Mouse (Mus musculus) limb, embryonic 11.5 days (tissue): ENCODE data around the gene Tirap. TPM values are rescaled to one million over a fixed set of nuclear protein-coding genes. Genes with fewer than 3 reads are reported as not detected.

ENCODE experiments used
- ATAC-seq: fragments of 200-750 bp; cut with Nextera tagmentation; 2 replicates; pipeline ENCODE4 v1.8.0; 2017; ENCODE audit warnings: low read depth; ENCODE audit not compliant: insufficient number of reproducible peaks, low FRiP score, low TSS enrichment
- DNase-seq: peaks from one replicate; pipeline ENCODE4 v3.0.0-alpha.2; 2015; ENCODE audit warnings: low spot score
- H3K27ac ChIP-seq: fragments of 300-500 bp; sonication (generic); replicated peaks from 2 replicates; pipeline ENCODE4 v1.5.1; 2014; ENCODE audit warnings: low read depth, mild to moderate bottlenecking, low read length
- H3K27me3 ChIP-seq: fragments of 300-500 bp; sonication (generic); 2 replicates; pipeline ENCODE4 v1.6.1; 2014; ENCODE audit warnings: mild to moderate bottlenecking, low read length, mixed read lengths; ENCODE audit not compliant: control insufficient read depth, insufficient read depth
- H3K36me3 ChIP-seq: fragments of 300-500 bp; sonication (generic); 2 replicates; pipeline ENCODE4 v1.6.1; 2014; ENCODE audit warnings: mild to moderate bottlenecking, low read length, moderate library complexity, mixed read lengths; ENCODE audit not compliant: control insufficient read depth, insufficient read depth
- H3K4me1 ChIP-seq: fragments of 300-500 bp; sonication (generic); 2 replicates; pipeline ENCODE4 v1.6.1; 2014; ENCODE audit warnings: low read length, mixed read lengths; ENCODE audit not compliant: control insufficient read depth, insufficient read depth
- H3K4me2 ChIP-seq: fragments of 300-500 bp; sonication (generic); 2 replicates; pipeline ENCODE4 v1.6.1; 2014; ENCODE audit warnings: low read depth, mild to moderate bottlenecking, moderate library complexity; ENCODE audit not compliant: severe bottlenecking
- H3K4me3 ChIP-seq: fragments of 300-500 bp; sonication (generic); 2 replicates; pipeline ENCODE4 v1.5.1; 2014; ENCODE audit warnings: low read depth, low read length
- H3K9ac ChIP-seq: fragments of 300-500 bp; sonication (generic); 2 replicates; pipeline ENCODE4 v1.6.1; 2014; ENCODE audit warnings: mild to moderate bottlenecking, low read length
- H3K9me3 ChIP-seq: fragments of 300-500 bp; sonication (generic); 2 replicates; pipeline ENCODE4 v1.6.1; 2016; ENCODE audit warnings: low read length; ENCODE audit not compliant: control insufficient read depth
- WGBS: fragments of 180-500 bp; shearing (Covaris S2); extraction: QIAGEN DNeasy Blood & Tissue Kit; methylation state at CpG from one replicate; pipeline ENCODE4 v1.1.7; 2014; 5-methylcytosine and 5-hydroxymethylcytosine counted together
- polyA plus RNA-seq: library from polyadenylated mRNA; unstranded; fragments of >200 nt; fragmentation: Nextera tagmentation; extraction: Ambion mirVana; gene quantifications from 2 replicates; pipeline ENCODE4 v1.2.1, GENCODE M21; 2014

The Tirap gene
- polyA plus RNA-seq, 1 experiment from 2014 or later, result 19.1 TPM

DNA sequence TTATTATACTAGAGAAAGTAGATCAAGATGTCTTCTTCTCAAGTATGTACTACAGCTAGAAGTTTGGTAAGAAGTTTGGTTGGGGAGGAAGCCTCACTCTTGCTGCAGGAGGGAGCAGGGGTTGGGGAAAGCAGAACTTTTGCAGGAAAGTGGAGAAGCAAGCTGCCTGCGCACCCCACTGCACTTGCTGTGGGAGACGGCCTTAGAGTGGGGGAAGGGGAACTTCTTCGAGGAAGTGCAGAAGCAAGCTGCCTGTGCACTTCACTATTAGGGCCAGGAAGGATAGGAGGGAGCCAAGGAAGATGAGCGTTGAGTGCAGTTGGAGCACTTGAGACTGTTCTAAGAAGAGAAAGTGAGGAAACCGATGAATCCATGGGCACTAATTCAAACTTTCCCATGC is 16.7 kb downstream of the Tirap start:
- no peaks in the 10 kb centered on the region for H3K27me3 ChIP-seq
- no peak overlapping the region for H3K4me2 ChIP-seq
- no peak overlapping the region for H3K4me3 ChIP-seq
- no peak for ATAC-seq
- H3K27ac ChIP-seq, result no peak overlapping the region
- 75% methylated on average over 5 of the region's 5 CpGs for WGBS
- H3K9me3 ChIP-seq, result no peaks in the 10 kb centered on the region
- no peak overlapping the region for H3K9ac ChIP-seq
- no peak for DNase-seq
- H3K4me1 ChIP-seq, result no peaks in the 10 kb centered on the region
- H3K36me3 ChIP-seq, result peaks cover 3% of the 10 kb centered on the region; the same call in 1 of the 2 replicates

DNA sequence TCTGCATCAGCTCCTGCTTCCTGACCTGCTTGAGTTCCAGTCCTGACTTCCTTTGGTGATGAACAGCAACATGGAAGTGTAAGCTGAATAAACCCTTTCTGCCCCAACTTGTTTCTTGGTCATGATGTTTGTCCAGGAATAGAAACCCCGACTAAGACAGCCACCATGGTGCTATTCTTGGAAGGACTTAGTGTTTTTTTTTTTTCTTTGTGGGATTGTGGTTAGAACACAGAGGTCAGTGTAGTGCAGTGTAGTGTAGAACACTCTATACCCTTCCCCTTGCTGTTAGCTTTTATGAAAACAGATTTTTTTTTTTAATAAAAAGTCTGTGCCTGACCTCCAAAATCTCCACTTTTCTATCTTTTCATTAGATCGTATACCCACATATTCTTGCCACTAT is 17.3 kb downstream of the Tirap start:
- Histone ChIP-seq H3K27me3 (no peaks in the 10 kb centered on the region), H3K4me1 (no peaks in the 10 kb centered on the region), H3K9me3 (no peaks in the 10 kb centered on the region), H3K27ac (no peak overlapping the region), H3K4me2 (no peak overlapping the region), H3K36me3 (peaks cover 3% of the 10 kb centered on the region; the same call in 1 of the 2 replicates), H3K9ac (no peak overlapping the region), H3K4me3 (no peak overlapping the region)
- WGBS, result 89% methylated on average over 2 of the region's 2 CpGs
- no peak for ATAC-seq
- DNase-seq, result no peak

DNA sequence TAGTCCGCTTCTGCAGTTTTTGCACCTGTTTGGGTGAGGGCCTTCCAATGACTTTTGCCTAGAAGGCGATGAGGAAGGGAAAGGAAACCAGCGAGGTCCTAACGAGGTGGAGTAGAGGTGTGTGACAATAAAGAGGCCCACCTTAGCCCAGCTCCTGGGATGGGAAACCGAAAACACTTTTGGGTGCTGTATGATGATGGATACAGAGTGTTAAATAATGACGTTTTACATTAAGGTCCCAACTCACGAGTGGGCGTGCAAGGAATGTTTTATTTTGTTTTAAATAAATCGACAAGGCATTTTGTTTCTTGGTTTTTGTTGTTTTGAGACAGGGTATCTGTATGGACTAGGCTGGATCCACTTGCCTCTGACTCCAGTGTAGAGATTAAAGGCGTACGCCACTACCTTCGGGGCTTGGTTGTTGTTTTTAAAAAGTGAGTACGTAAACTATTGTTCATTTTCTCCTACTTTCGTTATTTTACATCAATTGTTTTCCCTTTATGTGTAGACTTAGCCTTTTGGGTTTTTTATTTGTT is 23.9 kb downstream of the Tirap start:
- ATAC-seq (peak; percentile 27; the same call in 1 of the 2 replicates), DNase-seq (no peak)
- WGBS, result 52% methylated on average over 14 of the region's 14 CpGs
- H3K4me2 ChIP-seq, result peak overlapping the region; percentile 58
- H3K36me3 ChIP-seq, result no peaks in the 10 kb centered on the region
- H3K4me3 ChIP-seq, result peak overlapping the region; percentile 64; the same call in 1 of the 2 replicates
- no peaks in the 10 kb centered on the region for H3K4me1 ChIP-seq
- H3K9me3 ChIP-seq, result no peaks in the 10 kb centered on the region
- no peaks in the 10 kb centered on the region for H3K27me3 ChIP-seq
- no peak overlapping the region for H3K9ac ChIP-seq
- H3K27ac ChIP-seq, result no peak overlapping the region; the same call in 1 of the 2 replicates

DNA sequence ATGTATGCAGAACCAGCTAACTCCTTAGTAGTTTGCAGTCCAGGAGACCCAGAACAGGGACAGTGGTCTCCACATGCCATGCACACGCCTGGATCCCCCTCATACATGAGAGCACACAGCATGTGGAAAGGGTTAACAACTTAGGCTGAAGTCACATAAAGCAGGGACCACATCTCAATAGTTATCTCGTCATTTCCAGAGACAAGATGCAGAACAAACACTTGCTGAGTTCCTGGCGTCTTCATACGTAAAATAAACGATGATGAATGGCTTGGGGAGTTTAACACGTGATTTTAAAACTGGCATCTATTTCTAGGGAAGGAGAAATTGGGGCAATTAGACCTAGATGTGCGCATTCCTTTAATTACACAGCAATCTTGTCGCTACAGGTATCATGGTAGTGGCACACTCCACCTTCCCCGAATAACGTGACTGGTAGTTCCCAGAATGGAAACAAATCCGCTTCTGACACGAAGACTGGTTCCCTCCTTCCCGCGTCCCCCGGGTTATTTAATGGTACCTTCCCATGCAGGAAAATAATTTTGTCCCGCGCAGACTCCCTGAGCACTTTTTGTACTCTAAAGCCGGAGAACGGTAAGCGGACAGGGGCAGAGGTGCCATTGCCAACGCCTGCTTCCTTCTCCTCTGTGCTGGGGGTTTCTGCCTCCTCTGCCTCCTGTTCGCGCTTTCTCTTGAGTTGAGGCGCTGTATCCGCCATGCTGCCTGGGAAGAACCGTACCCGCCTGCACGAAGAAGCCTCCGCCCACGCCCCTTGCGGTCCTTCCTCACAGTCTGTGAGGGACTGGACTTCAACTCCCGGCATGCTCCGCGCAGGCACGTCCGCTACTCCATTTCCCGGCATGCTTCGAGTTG is 24.6 kb downstream of the Tirap start, which contains the start of gene Dcps:
Dcps (minus strand) TSS at position 811 of the 873 bp plus-strand sequence.
- H3K27ac ChIP-seq, result peak within 1 kb of the TSS; percentile 56; the same call in 1 of the 2 replicates
- H3K9ac ChIP-seq, result peak within 1 kb of the TSS; percentile 70
- peak within 1 kb of the TSS; percentile 58 for H3K4me2 ChIP-seq
- no peaks in the 10 kb centered on the region; the same call in 1 of the 2 replicates for H3K36me3 ChIP-seq
- H3K4me1 ChIP-seq, result no peaks in the 10 kb centered on the region
- ATAC-seq (peak; percentile 94), DNase-seq (peak; percentile 96)
- H3K9me3 ChIP-seq, result no peaks in the 10 kb centered on the region
- under 1% methylated on average over 38 of the region's 38 CpGs for WGBS
- H3K27me3 ChIP-seq, result no peaks in the 10 kb centered on the region
- H3K4me3 ChIP-seq, result peak within 1 kb of the TSS; percentile 64

DNA sequence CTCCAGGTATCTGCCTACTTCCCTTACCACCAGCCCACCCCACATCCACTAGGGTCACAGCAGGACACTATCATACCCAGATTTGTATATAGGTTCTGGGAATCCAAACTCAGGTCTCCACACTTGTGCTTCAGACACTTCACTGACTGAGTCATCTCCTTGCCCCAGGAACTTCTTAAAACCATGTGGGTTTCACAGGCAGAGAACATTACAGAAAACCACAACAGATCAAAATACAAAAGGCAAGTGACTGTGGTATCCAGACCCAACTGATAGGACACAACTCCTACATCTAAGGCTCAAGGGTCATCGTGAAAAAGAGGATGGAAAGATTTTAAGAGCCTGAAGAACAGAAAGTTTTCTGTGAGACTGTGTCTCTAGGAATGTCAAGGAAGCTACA is 26.8 kb downstream of the Tirap start:
- Histone ChIP-seq H3K36me3 (no peaks in the 10 kb centered on the region; the same call in 1 of the 2 replicates), H3K27me3 (no peaks in the 10 kb centered on the region), H3K4me3 (no peak overlapping the region), H3K9me3 (no peaks in the 10 kb centered on the region), H3K27ac (no peak overlapping the region), H3K4me2 (no peak overlapping the region), H3K9ac (no peak overlapping the region), H3K4me1 (no peaks in the 10 kb centered on the region)
- WGBS, result 85% methylated on average over 1 of the region's 1 CpGs
- ATAC-seq, result no peak
- DNase-seq, result no peak

DNA sequence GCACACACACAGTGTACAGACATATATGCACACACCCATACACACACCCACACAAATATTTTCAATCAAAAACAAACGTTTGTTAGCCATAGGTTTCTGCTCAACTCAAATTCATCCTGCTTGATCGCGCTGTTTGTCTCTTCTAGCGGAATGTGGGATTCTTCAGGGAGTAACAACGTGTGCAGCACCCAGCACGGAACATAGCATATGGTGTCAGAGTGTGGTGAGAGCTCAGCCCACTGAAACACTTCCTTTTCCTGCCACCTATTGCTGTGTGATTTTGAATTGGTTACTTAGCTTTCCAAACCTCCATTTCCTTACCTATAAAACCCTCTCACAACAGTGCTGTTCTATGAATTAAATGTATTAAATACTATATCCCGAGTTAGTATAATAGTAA is 30.0 kb downstream of the Tirap start:
- H3K36me3 ChIP-seq, result no peaks in the 10 kb centered on the region; the same call in 1 of the 2 replicates
- H3K4me2 ChIP-seq, result no peak overlapping the region
- H3K4me1 ChIP-seq, result no peaks in the 10 kb centered on the region
- no peak overlapping the region for H3K4me3 ChIP-seq
- no peak overlapping the region for H3K27ac ChIP-seq
- WGBS, result 91% methylated on average over 7 of the region's 7 CpGs
- H3K27me3 ChIP-seq, result no peaks in the 10 kb centered on the region
- no peak for ATAC-seq
- H3K9ac ChIP-seq, result no peak overlapping the region
- no peak for DNase-seq
- no peaks in the 10 kb centered on the region for H3K9me3 ChIP-seq

DNA sequence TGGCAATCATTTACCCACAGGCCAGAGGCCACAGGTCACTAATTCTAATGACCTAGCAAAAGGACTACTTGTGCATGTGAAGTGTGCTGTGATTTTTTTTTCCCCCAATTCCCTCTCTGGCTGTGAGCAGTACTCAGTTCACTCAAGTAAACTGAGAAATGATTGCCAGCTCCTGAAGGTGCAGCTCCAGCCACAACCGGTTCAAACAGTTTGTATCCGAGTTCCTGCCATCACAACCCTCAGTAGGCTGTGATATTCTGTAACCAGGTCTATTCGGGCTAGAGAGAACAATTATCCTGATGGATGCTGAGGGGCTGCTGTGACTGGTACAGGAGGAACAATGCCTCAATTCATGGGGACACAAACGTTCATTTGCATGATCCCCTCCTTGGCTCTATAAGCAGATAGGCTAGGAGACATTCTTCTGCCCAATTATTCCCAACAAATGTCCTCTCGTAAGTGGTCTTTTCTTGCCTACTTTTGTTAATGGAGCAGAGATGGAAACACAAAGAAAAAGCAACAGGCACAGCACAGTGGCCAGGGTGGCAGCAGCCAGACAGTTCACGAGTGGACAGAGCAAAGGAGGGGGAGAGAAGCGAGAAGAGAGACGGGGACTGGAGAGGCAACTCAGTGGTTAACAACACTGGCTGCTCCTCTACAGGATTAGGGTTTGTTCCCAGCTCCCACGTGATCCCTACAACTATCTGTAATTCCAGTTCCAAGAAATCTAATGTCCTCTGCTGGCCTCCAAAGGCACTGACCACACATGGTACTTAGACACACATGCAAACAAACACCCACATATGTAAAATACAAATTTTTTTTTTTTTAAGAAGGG is 33.1 kb downstream of the Tirap start:
- no peak overlapping the region for H3K4me3 ChIP-seq
- WGBS, result 77% methylated on average over 9 of the region's 9 CpGs
- no peak overlapping the region for H3K4me2 ChIP-seq
- ATAC-seq (no peak), DNase-seq (no peak)
- H3K9ac ChIP-seq, result no peak overlapping the region
- H3K36me3 ChIP-seq, result no peaks in the 10 kb centered on the region; the same call in 1 of the 2 replicates
- no peaks in the 10 kb centered on the region for H3K27me3 ChIP-seq
- H3K9me3 ChIP-seq, result no peaks in the 10 kb centered on the region
- H3K27ac ChIP-seq, result no peak overlapping the region
- H3K4me1 ChIP-seq, result no peaks in the 10 kb centered on the region
